Mouse (Mus musculus) heart, adult 8-10 months (tissue): Measurements from ENCODE around the gene Bspry. TPM values are rescaled to one million over a fixed set of nuclear protein-coding genes. Genes with fewer than 3 reads are reported as not detected.

Experiments
- total RNA-seq, 4 experiments: library from RNA; stranded (reverse); gene quantifications; 2 replicates each; pipeline ENCODE4 v1.2.4; 2022

Gene Bspry
- total RNA-seq, 4 experiments from 2014 or later = 0.16 to 0.23 TPM; not detected in 2

Other genes starting within 250 kb of the Bspry start
- 1 to 10 TPM; 1.1 to 1.9 (median 1.6) TPM for gene Zfp37, start 249.0 kb upstream of the Bspry start, total RNA-seq
- gene Slc31a2, start 217.5 kb upstream of the Bspry start, total RNA-seq = 10 to 100 TPM; 18.9 to 23.0 (median 21.1) TPM
- gene Fkbp15, start 119.5 kb upstream of the Bspry start, total RNA-seq = 10 to 100 TPM; 18.1 to 22.2 (median 20.3) TPM
- 10 to 100 TPM; 14.2 to 18.2 (median 15.2) TPM for gene Slc31a1, start 119.3 kb upstream of the Bspry start, total RNA-seq
- gene Cdc26, start 71.4 kb upstream of the Bspry start, total RNA-seq = 10 to 100 TPM; 43.2 to 50.7 (median 47.0) TPM
- 10 to 100 TPM; 10.0 to 11.8 (median 10.3) TPM for gene Prpf4, start 71.3 kb upstream of the Bspry start, total RNA-seq
- gene Rnf183, start 44.8 kb upstream of the Bspry start, total RNA-seq = not detected
- under 1 TPM; 0.44 to 0.90 (median 0.61) TPM for gene Wdr31, start 9.2 kb upstream of the Bspry start, total RNA-seq
- 1 to 10 TPM; 4.7 to 6.9 (median 5.3) TPM for gene Hdhd3, start 23.4 kb downstream of the Bspry start, total RNA-seq
- 10 to 100 TPM; 71.0 to 88.7 (median 82.7) TPM for gene Alad, start 39.9 kb downstream of the Bspry start, total RNA-seq
- gene Pole3, start 45.0 kb downstream of the Bspry start, total RNA-seq = 10 to 100 TPM; 16.9 to 21.1 (median 17.9) TPM
- gene 4933430I17Rik, start 45.3 kb downstream of the Bspry start, total RNA-seq = under 1 TPM in 1 of 4 experiments, not detected in 3; 0.16 TPM
- 10 to 100 TPM; 25.6 to 34.3 (median 30.5) TPM for gene Rgs3, start 79.8 kb downstream of the Bspry start, total RNA-seq